Mouse (Mus musculus): ENCODE data around the gene Dok4.

DNA sequence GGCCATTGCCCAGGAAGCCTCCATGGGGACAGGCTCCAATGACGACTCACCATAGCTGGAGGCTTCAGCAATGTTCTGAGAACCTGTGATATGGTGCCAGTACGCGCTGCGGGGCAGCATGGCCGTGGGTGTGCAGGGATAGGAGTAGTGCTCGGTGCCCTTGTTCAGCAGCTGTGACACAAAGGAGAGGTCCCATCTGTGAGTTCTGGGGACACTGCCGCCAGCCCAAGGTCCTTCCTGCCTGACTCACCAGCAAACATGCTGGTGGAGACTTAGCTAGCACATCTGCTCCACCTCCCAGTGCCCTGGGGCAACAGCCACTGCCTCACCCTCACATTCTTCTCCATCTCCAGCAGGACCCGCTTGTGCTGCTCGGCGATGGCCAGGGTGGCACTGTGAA lies 10.8 kb downstream of the Dok4 start:
- TF ChIP-seq CTCF (conservative IDR thresholded peaks at IDR 0.05; ENCODE audit: insufficient read depth, insufficient read length, low read depth, low read length) (no peak), POLR2A (IDR thresholded peaks at IDR 0.05; ENCODE audit: low read depth, low read length) (no peak)
